Mouse (Mus musculus) CH12.LX (cell line): Measurements from ENCODE around the gene Rab17.

Experiments
- CTCF ChIP-seq, 2 experiments: IDR thresholded peaks in 1 of 2; conservative IDR thresholded peaks in 1 of 2; 2 replicates each; pipeline ENCODE4 v1.5.1; 2011 to 2012; ENCODE audit warnings: low read depth in 2 of 2, low read length in 2 of 2, improper control_type of control experiment in 1 of 2, inconsistent platforms in 1 of 2, mild to moderate bottlenecking in 1 of 2, moderate library complexity in 1 of 2
- E2F4 ChIP-seq: IDR thresholded peaks from 2 replicates; pipeline ENCODE4 v1.6.1; 2011; ENCODE audit warnings: low read depth, low read length, improper control_type of control experiment; ENCODE audit not compliant: insufficient replicate concordance
- MAFK ChIP-seq: IDR thresholded peaks from 2 replicates; pipeline ENCODE4 v1.6.1; 2011; ENCODE audit warnings: low read length, improper control_type of control experiment; ENCODE audit not compliant: insufficient replicate concordance
- MAZ ChIP-seq: IDR thresholded peaks from 2 replicates; pipeline ENCODE4 v1.6.1; 2012; ENCODE audit warnings: low read depth, mild to moderate bottlenecking, inconsistent platforms, low read length, improper control_type of control experiment, moderate library complexity
- PAX5 ChIP-seq: IDR thresholded peaks from 2 replicates; pipeline ENCODE4 v1.6.1; 2012; ENCODE audit warnings: low read length, inconsistent platforms, mixed read lengths
- POLR2A ChIP-seq: IDR thresholded peaks from 2 replicates; pipeline ENCODE4 v1.6.1; 2011; ENCODE audit warnings: low read depth, mild to moderate bottlenecking, improper control_type of control experiment, low read length
- USF1 ChIP-seq: IDR thresholded peaks from 2 replicates; pipeline ENCODE4 v1.6.1; 2014; ENCODE audit warnings: low read depth, mild to moderate bottlenecking, inconsistent platforms, low read length, improper control_type of control experiment
- ZKSCAN1 ChIP-seq: IDR thresholded peaks from 2 replicates; pipeline ENCODE4 v1.6.1; 2012; ENCODE audit warnings: low read depth, inconsistent platforms, low read length, improper control_type of control experiment, borderline replicate concordance
- ZNF384 ChIP-seq: IDR thresholded peaks from 2 replicates; pipeline ENCODE4 v1.6.1; 2012; ENCODE audit warnings: low read depth, low read length, improper control_type of control experiment, inconsistent platforms

GRCm38 (mm10) chr1:91008147-91008682 is 38.8 kb upstream of the Rab17 start:
- TF ChIP-seq E2F4 = no peak
- TF ChIP-seq CTCF (conservative IDR thresholded peaks at IDR 0.05 in 1 of 2, IDR thresholded peaks at IDR 0.05 in 1 of 2; ENCODE audit: low read depth in 2 of 2, low read length in 2 of 2) = no peak
- no peak for TF ChIP-seq PAX5
- no peak for TF ChIP-seq POLR2A
- no peak for TF ChIP-seq MAZ
- no peak for TF ChIP-seq MAFK
- no peak for TF ChIP-seq USF1
- TF ChIP-seq ZKSCAN1 = no peak
- no peak for TF ChIP-seq ZNF384
